Mouse (Mus musculus): ENCODE data around the gene Sohlh2.

GRCm38 (mm10) chr3:55163510-55163909, 18.3 kb upstream of the Sohlh2 start:
- TF ChIP-seq GABPA (IDR thresholded peaks at IDR 0.05; ENCODE audit: insufficient replicate concordance, low read depth, low read length): no peak
- TF ChIP-seq CTCF (conservative IDR thresholded peaks at IDR 0.05 in 1 of 2, IDR thresholded peaks at IDR 0.05 in 1 of 2; ENCODE audit: low read depth in 2 of 2, low read length in 2 of 2): no peak
- no peak for TF ChIP-seq NELFE (IDR thresholded peaks at IDR 0.05; ENCODE audit: low read depth, low read length)
- no peak for TF ChIP-seq MAZ (IDR thresholded peaks at IDR 0.05; ENCODE audit: low read depth, low read length)
- TF ChIP-seq ELF1 (IDR thresholded peaks at IDR 0.05; ENCODE audit: low read depth, low read length): no peak
- TF ChIP-seq POLR2A (IDR thresholded peaks at IDR 0.05; ENCODE audit: low read depth, low read length): no peak
- TF ChIP-seq TBP (conservative IDR thresholded peaks at IDR 0.05; ENCODE audit: low read depth, low read length): no peak
- no peak for TF ChIP-seq USF1 (IDR thresholded peaks at IDR 0.05; ENCODE audit: low read depth, low read length)
- no peak for TF ChIP-seq JUND (conservative IDR thresholded peaks at IDR 0.05; ENCODE audit: low read depth, low read length)
- TF ChIP-seq EP300 (IDR thresholded peaks at IDR 0.05; ENCODE audit: low read length): no peak
- TF ChIP-seq ZKSCAN1 (IDR thresholded peaks at IDR 0.05; ENCODE audit: borderline replicate concordance, low read depth, low read length): no peak

Measured in CH12.LX (cell line).